Comparison of ENCODE assay signal across 27 mouse cellular contexts in the genomic region with DNA sequence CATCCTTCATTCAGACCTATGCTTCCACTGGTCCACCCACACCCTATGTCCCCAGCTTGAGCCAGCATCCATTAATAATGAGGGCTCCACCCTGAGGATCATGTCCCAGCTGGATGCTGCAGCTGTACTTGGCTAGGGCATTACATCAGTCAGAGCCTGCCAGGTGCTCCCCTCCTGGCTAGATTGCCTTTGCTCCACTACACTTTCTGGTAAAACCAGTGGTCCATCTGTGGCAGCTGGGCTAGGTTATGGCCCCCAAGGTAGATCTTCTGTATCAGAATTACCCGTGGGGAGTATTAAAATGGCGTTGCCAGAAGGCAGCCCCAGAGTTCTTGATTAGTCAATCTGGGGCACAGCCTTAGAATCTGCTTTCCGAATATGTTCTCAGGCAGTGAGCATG.
DNase-seq lines count a peak whose midpoint lies in the region; ATAC-seq lines count a peak whose summit lies in the region.
"Had no signal": no experiment of that assay in that cellular context is flagged by ENCODE, and none has a peak within 500 bp of the region (broad histone marks: within the 10 kb centered on the region; RNA-seq: fewer than 3 reads in every experiment).

No protein-coding gene starts in this region.

- peaks cover 4% of the 10 kb centered on the region; the same call in 1 of the 2 replicates for H3K9me3 ChIP-seq in hindbrain, embryonic 12.5 days (replicated peaks)
- H3K9me3 ChIP-seq in hindbrain, embryonic 11.5 days (ENCODE audit: control insufficient read depth, low read length) = no peaks in the 10 kb centered on the region
- H3K9me3 ChIP-seq: forebrain, embryonic 12.5 days; G1E; hindbrain, embryonic 15.5 days; intestine, embryonic 15.5 days had no signal

- no peak overlapping the region for H3K27ac ChIP-seq in hindbrain, embryonic 12.5 days
- no peak overlapping the region for H3K27ac ChIP-seq in hindbrain, embryonic 11.5 days (ENCODE audit: low read depth, low read length)
- H3K27ac ChIP-seq: embryonic facial prominence, embryonic 12.5 days; forebrain, embryonic 12.5 days; heart, embryonic 15.5 days; hindbrain, embryonic 15.5 days; intestine, embryonic 15.5 days; neural tube, embryonic 12.5 days had no signal

- H3K9ac ChIP-seq in hindbrain, embryonic 12.5 days = no peak overlapping the region
- no peak overlapping the region for H3K9ac ChIP-seq in hindbrain, embryonic 11.5 days (ENCODE audit: low read depth, low read length)
- H3K9ac ChIP-seq: embryonic facial prominence, embryonic 12.5 days; forebrain, embryonic 12.5 days; heart, embryonic 15.5 days; hindbrain, embryonic 15.5 days; intestine, embryonic 15.5 days; neural tube, embryonic 12.5 days had no signal

- peak; percentile 94 for DNase-seq in heart, adult 11 months
- DNase-seq in heart, postnatal 4 days = no peak
- no peak for DNase-seq in hindbrain, embryonic 11.5 days (ENCODE audit: low spot score)
- DNase-seq in ZHBTc4 (ENCODE audit: low read depth, low spot score) = peak; percentile 39
- DNase-seq in gastrocnemius, postnatal 36 days = peak; percentile 55 to 61
- DNase-seq in layer of hippocampus, postnatal 14 days (ENCODE audit: low spot score in 2 of 2) = no peak
- no peak for DNase-seq in layer of hippocampus, postnatal 36 days
- DNase-seq: adrenal gland, adult 8-10 months; cerebellum, adult 18-20 months; cerebellum, postnatal 14 days; kidney, adult 8-10 months; kidney, postnatal 14 days; lung, postnatal 4 days; midbrain, embryonic 14.5 days; right cerebral cortex, adult 18-20 months; thymus, adult 18-20 months; thymus, postnatal 36 days had no signal

- intact Hi-C loops in gastrocnemius, postnatal 36 days (cut with DNase I) = no loop called here

- H3K4me2 ChIP-seq in hindbrain, embryonic 12.5 days (replicated peaks) = no peak overlapping the region
- no peak overlapping the region for H3K4me2 ChIP-seq in hindbrain, embryonic 11.5 days (replicated peaks; ENCODE audit: low read depth, low read length)
- H3K4me2 ChIP-seq: embryonic facial prominence, embryonic 12.5 days; forebrain, embryonic 12.5 days; heart, embryonic 15.5 days; hindbrain, embryonic 15.5 days; intestine, embryonic 15.5 days; neural tube, embryonic 12.5 days had no signal

- peak; percentile 43; the same call in 1 of the 2 replicates for ATAC-seq in hindbrain, embryonic 12.5 days (ENCODE audit: low FRiP score)
- no peak for ATAC-seq in hindbrain, embryonic 11.5 days (ENCODE audit: low FRiP score)
- ATAC-seq: activated CD4-positive, CD25-positive, alpha-beta regulatory T cell, adult 4 months; intestine, embryonic 15.5 days had no signal

- WGBS in hindbrain, embryonic 12.5 days = 93% methylated on average over 3 of the region's 3 CpGs
- WGBS in hindbrain, embryonic 11.5 days = 81% methylated on average over 3 of the region's 3 CpGs

- no peak overlapping the region for H3K4me3 ChIP-seq in hindbrain, embryonic 12.5 days
- no peak overlapping the region for H3K4me3 ChIP-seq in hindbrain, embryonic 11.5 days (ENCODE audit: low read depth, low read length)
- H3K4me3 ChIP-seq: embryonic facial prominence, embryonic 12.5 days; erythroblast, embryonic 14.5 days; forebrain, embryonic 12.5 days; heart, embryonic 15.5 days; hindbrain, embryonic 15.5 days; intestine, embryonic 15.5 days; neural tube, embryonic 12.5 days had no signal

- H3K27me3 ChIP-seq in hindbrain, embryonic 12.5 days = no peaks in the 10 kb centered on the region
- H3K27me3 ChIP-seq in hindbrain, embryonic 11.5 days (ENCODE audit: control insufficient read depth, insufficient read depth, low read length) = no peaks in the 10 kb centered on the region
- H3K27me3 ChIP-seq: embryonic facial prominence, embryonic 12.5 days; forebrain, embryonic 12.5 days; heart, embryonic 15.5 days; hindbrain, embryonic 15.5 days; intestine, embryonic 15.5 days; neural tube, embryonic 12.5 days had no signal

- H3K36me3 ChIP-seq in hindbrain, embryonic 12.5 days = no peaks in the 10 kb centered on the region
- H3K36me3 ChIP-seq in hindbrain, embryonic 11.5 days (ENCODE audit: control insufficient read depth, insufficient read depth, low read length) = no peaks in the 10 kb centered on the region
- H3K36me3 ChIP-seq: embryonic facial prominence, embryonic 12.5 days; forebrain, embryonic 12.5 days; G1E; heart, embryonic 15.5 days; hindbrain, embryonic 15.5 days; intestine, embryonic 15.5 days; neural tube, embryonic 12.5 days had no signal

- H3K4me1 ChIP-seq in hindbrain, embryonic 12.5 days = no peaks in the 10 kb centered on the region
- H3K4me1 ChIP-seq in hindbrain, embryonic 11.5 days (replicated peaks; ENCODE audit: control insufficient read depth, insufficient read depth, low read length) = no peaks in the 10 kb centered on the region
- H3K4me1 ChIP-seq: forebrain, embryonic 12.5 days; heart, embryonic 15.5 days; hindbrain, embryonic 15.5 days; intestine, embryonic 15.5 days; neural tube, embryonic 12.5 days had no signal

Comparison
In these comparisons a context has a peak if more than half of its experiments do, and no peak if none do; other contexts are left out.
1. DNase-seq: peak in heart, adult 11 months (single experiment), ZHBTc4 (single experiment) and gastrocnemius, postnatal 36 days (2 of 2); none in heart, postnatal 4 days (single experiment), hindbrain, embryonic 11.5 days (single experiment), layer of hippocampus, postnatal 14 days (0 of 2) and layer of hippocampus, postnatal 36 days (0 of 2).